Mouse (Mus musculus) heart, embryonic 13.5 days (tissue): ENCODE measurements around the gene Irak3. TPM values are rescaled to one million over a fixed set of nuclear protein-coding genes. Genes with fewer than 3 reads are reported as not detected.
A peak's percentile ranks its signal among the peaks of the same experiment; 100 is the strongest.

Experiments used
- ATAC-seq: fragments of 200-750 bp; cut with Nextera tagmentation; 2 replicates; pipeline ENCODE4 v1.8.0; 2017; ENCODE audit warnings: moderate TSS enrichment; ENCODE audit not compliant: insufficient number of reproducible peaks, low FRiP score, low TSS enrichment; ENCODE audit errors: extremely low read depth
- H3K27ac ChIP-seq: fragments of 300-500 bp; sonication (generic); replicated peaks from 2 replicates; pipeline ENCODE4 v1.5.1; 2015; ENCODE audit warnings: moderate library complexity, mild to moderate bottlenecking, inconsistent platforms
- H3K27me3 ChIP-seq: fragments of 300-500 bp; sonication (generic); replicated peaks from 2 replicates; pipeline ENCODE4 v1.6.1; 2015; ENCODE audit warnings: mild to moderate bottlenecking, inconsistent platforms
- H3K36me3 ChIP-seq: fragments of 300-500 bp; sonication (generic); 2 replicates; pipeline ENCODE4 v1.6.1; 2015; ENCODE audit warnings: mild to moderate bottlenecking, inconsistent platforms
- H3K4me1 ChIP-seq: fragments of 300-500 bp; sonication (generic); 2 replicates; pipeline ENCODE4 v1.6.1; 2015; ENCODE audit warnings: inconsistent platforms
- H3K4me2 ChIP-seq: fragments of 300-500 bp; sonication (generic); 2 replicates; pipeline ENCODE4 v1.6.1; 2015; ENCODE audit warnings: inconsistent platforms, mild to moderate bottlenecking, moderate library complexity
- H3K4me3 ChIP-seq: fragments of 300-500 bp; sonication (generic); 2 replicates; pipeline ENCODE4 v1.5.1; 2015; ENCODE audit warnings: moderate library complexity, mild to moderate bottlenecking, inconsistent platforms
- H3K9ac ChIP-seq: fragments of 300-500 bp; sonication (generic); 2 replicates; pipeline ENCODE4 v1.6.1; 2015; ENCODE audit warnings: inconsistent platforms, mild to moderate bottlenecking, moderate library complexity
- H3K9me3 ChIP-seq: fragments of 300-500 bp; sonication (generic); 2 replicates; pipeline ENCODE4 v1.6.1; 2016; ENCODE audit warnings: inconsistent platforms
- WGBS: fragments of 180-500 bp; shearing (Covaris S2); methylation state at CpG from one replicate; pipeline ENCODE4 v1.1.7; 2015; ENCODE audit warnings: mixed read lengths; 5-methylcytosine and 5-hydroxymethylcytosine counted together
- polyA plus RNA-seq: library from polyadenylated mRNA; unstranded; fragments of >200 nt; fragmentation: Nextera tagmentation; extraction: Ambion mirVana; gene quantifications from 2 replicates; pipeline ENCODE4 v1.2.1, GENCODE M21; 2015

Gene Irak3
- polyA plus RNA-seq, 1 experiment from 2014 or later = 0.56 TPM

GRCm38 (mm10) chr10:120153911-120154310 is 48.0 kb downstream of the Irak3 start:
- no peaks in the 10 kb centered on the region for H3K27me3 ChIP-seq
- no peaks in the 10 kb centered on the region for H3K4me1 ChIP-seq
- 76% methylated on average over 2 of the region's 2 CpGs for WGBS
- no peak for ATAC-seq
- no peaks in the 10 kb centered on the region for H3K36me3 ChIP-seq
- H3K27ac ChIP-seq = no peak overlapping the region
- no peak overlapping the region for H3K4me2 ChIP-seq
- no peaks in the 10 kb centered on the region; the same call in 1 of the 2 replicates for H3K9me3 ChIP-seq
- no peak overlapping the region for H3K9ac ChIP-seq
- H3K4me3 ChIP-seq = no peak overlapping the region

GRCm38 (mm10) chr10:120151672-120152071 is 50.3 kb downstream of the Irak3 start:
- WGBS = 88% methylated on average over 7 of the region's 7 CpGs
- no peak for ATAC-seq
- Histone ChIP-seq H3K9me3 (no peaks in the 10 kb centered on the region; the same call in 1 of the 2 replicates), H3K4me3 (no peak overlapping the region), H3K9ac (no peak overlapping the region), H3K27ac (no peak overlapping the region), H3K36me3 (no peaks in the 10 kb centered on the region), H3K4me2 (no peak overlapping the region), H3K27me3 (no peaks in the 10 kb centered on the region), H3K4me1 (no peaks in the 10 kb centered on the region)

GRCm38 (mm10) chr10:120140916-120141516 is 60.9 kb downstream of the Irak3 start:
- no peaks in the 10 kb centered on the region for H3K27me3 ChIP-seq
- no peak overlapping the region for H3K9ac ChIP-seq
- H3K9me3 ChIP-seq = peaks cover 17% of the 10 kb centered on the region
- H3K4me2 ChIP-seq = no peak overlapping the region
- H3K27ac ChIP-seq = no peak overlapping the region
- no peaks in the 10 kb centered on the region for H3K4me1 ChIP-seq
- no peak for ATAC-seq
- 63% methylated on average over 10 of the region's 10 CpGs for WGBS
- H3K36me3 ChIP-seq = no peaks in the 10 kb centered on the region
- H3K4me3 ChIP-seq = no peak overlapping the region

GRCm38 (mm10) chr10:120140193-120140592 is 61.7 kb downstream of the Irak3 start:
- no peaks in the 10 kb centered on the region for H3K4me1 ChIP-seq
- H3K4me2 ChIP-seq = no peak overlapping the region
- no peak overlapping the region for H3K27ac ChIP-seq
- no peak overlapping the region for H3K9ac ChIP-seq
- H3K27me3 ChIP-seq = no peaks in the 10 kb centered on the region
- H3K36me3 ChIP-seq = no peaks in the 10 kb centered on the region
- no peak overlapping the region for H3K4me3 ChIP-seq
- no peak for ATAC-seq
- H3K9me3 ChIP-seq = peaks cover 17% of the 10 kb centered on the region
- WGBS = 55% methylated on average over 4 of the region's 4 CpGs

GRCm38 (mm10) chr10:120136020-120136562 is 65.8 kb downstream of the Irak3 start:
- 82% methylated on average over 12 of the region's 12 CpGs for WGBS

GRCm38 (mm10) chr10:120133697-120134096 is 68.2 kb downstream of the Irak3 start:
- 64% methylated on average over 11 of the region's 11 CpGs for whole genome bisulfite sequencing
- ATAC-seq = no peak
- Histone ChIP-seq H3K9ac (no peak overlapping the region), H3K4me3 (no peak overlapping the region), H3K36me3 (no peaks in the 10 kb centered on the region), H3K27me3 (no peaks in the 10 kb centered on the region), H3K9me3 (no peaks in the 10 kb centered on the region; the same call in 1 of the 2 replicates), H3K4me2 (no peak overlapping the region), H3K27ac (no peak overlapping the region), H3K4me1 (no peaks in the 10 kb centered on the region)

More at GRCm38 (mm10) chr10:120136020-120136562, 65.8 kb downstream of the Irak3 start:
- H3K36me3 ChIP-seq = no peaks in the 10 kb centered on the region
- H3K27ac ChIP-seq = no peak overlapping the region
- no peak overlapping the region for H3K4me3 ChIP-seq
- no peak overlapping the region for H3K9ac ChIP-seq
- H3K9me3 ChIP-seq = no peaks in the 10 kb centered on the region; the same call in 1 of the 2 replicates
- ATAC-seq = no peak
- H3K4me2 ChIP-seq = no peak overlapping the region
- H3K27me3 ChIP-seq = no peaks in the 10 kb centered on the region
- no peaks in the 10 kb centered on the region for H3K4me1 ChIP-seq

- no peak overlapping the region for H3K4me3 ChIP-seq
- H3K4me2 ChIP-seq = no peak overlapping the region
- H3K27ac ChIP-seq = no peak overlapping the region
- no peaks in the 10 kb centered on the region for H3K4me1 ChIP-seq
- H3K9me3 ChIP-seq = no peaks in the 10 kb centered on the region
- H3K27me3 ChIP-seq = no peaks in the 10 kb centered on the region; the same call in 1 of the 2 replicates
- no peaks in the 10 kb centered on the region for H3K36me3 ChIP-seq
- H3K9ac ChIP-seq = no peak overlapping the region
- no peak; the same call in 1 of the 2 replicates for ATAC-seq
- 56% methylated on average over 16 of the region's 16 CpGs for whole genome bisulfite sequencing
These were observed 71.3 kb downstream of the Irak3 start for GRCm38 (mm10) chr10:120130621-120131020.

GRCm38 (mm10) chr10:120128601-120129277 is 73.2 kb downstream of the Irak3 start:
- no peak overlapping the region for H3K9ac ChIP-seq
- no peaks in the 10 kb centered on the region for H3K4me1 ChIP-seq
- 36% methylated on average over 13 of the region's 13 CpGs for WGBS
- H3K36me3 ChIP-seq = no peaks in the 10 kb centered on the region
- H3K27ac ChIP-seq = no peak overlapping the region
- peak overlapping the region; percentile 50 for H3K4me2 ChIP-seq
- H3K4me3 ChIP-seq = peak overlapping the region; percentile 25
- H3K9me3 ChIP-seq = no peaks in the 10 kb centered on the region
- no peak for ATAC-seq
- no peaks in the 10 kb centered on the region; the same call in 1 of the 2 replicates for H3K27me3 ChIP-seq

GRCm38 (mm10) chr10:120125465-120125857 is 76.5 kb downstream of the Irak3 start:
- no peak for ATAC-seq
- Histone ChIP-seq H3K27ac (no peak overlapping the region), H3K4me1 (no peaks in the 10 kb centered on the region), H3K27me3 (no peaks in the 10 kb centered on the region; the same call in 1 of the 2 replicates), H3K9me3 (no peaks in the 10 kb centered on the region), H3K36me3 (no peaks in the 10 kb centered on the region), H3K4me2 (no peak overlapping the region), H3K9ac (no peak overlapping the region), H3K4me3 (no peak overlapping the region)
- 69% methylated on average over 10 of the region's 10 CpGs for WGBS

GRCm38 (mm10) chr10:120124801-120125464 is 77.0 kb downstream of the Irak3 start:
- Histone ChIP-seq H3K27me3 (no peaks in the 10 kb centered on the region; the same call in 1 of the 2 replicates), H3K36me3 (no peaks in the 10 kb centered on the region), H3K4me1 (no peaks in the 10 kb centered on the region), H3K4me2 (no peak overlapping the region), H3K27ac (no peak overlapping the region), H3K9ac (no peak overlapping the region), H3K4me3 (no peak overlapping the region), H3K9me3 (no peaks in the 10 kb centered on the region)
- 49% methylated on average over 7 of the region's 7 CpGs for WGBS
- ATAC-seq = no peak

- no peak overlapping the region for H3K27ac ChIP-seq
- WGBS = 86% methylated on average over 3 of the region's 3 CpGs
- H3K27me3 ChIP-seq = no peaks in the 10 kb centered on the region; the same call in 1 of the 2 replicates
- no peaks in the 10 kb centered on the region for H3K4me1 ChIP-seq
- ATAC-seq = no peak
- no peak overlapping the region for H3K9ac ChIP-seq
- no peak overlapping the region for H3K4me3 ChIP-seq
- no peaks in the 10 kb centered on the region for H3K36me3 ChIP-seq
- H3K9me3 ChIP-seq = no peaks in the 10 kb centered on the region
- no peak overlapping the region for H3K4me2 ChIP-seq
These were observed 78.2 kb downstream of the Irak3 start for GRCm38 (mm10) chr10:120123721-120124120.
